Mouse (Mus musculus): Measurements from ENCODE around the gene Gm34302.

DNA sequence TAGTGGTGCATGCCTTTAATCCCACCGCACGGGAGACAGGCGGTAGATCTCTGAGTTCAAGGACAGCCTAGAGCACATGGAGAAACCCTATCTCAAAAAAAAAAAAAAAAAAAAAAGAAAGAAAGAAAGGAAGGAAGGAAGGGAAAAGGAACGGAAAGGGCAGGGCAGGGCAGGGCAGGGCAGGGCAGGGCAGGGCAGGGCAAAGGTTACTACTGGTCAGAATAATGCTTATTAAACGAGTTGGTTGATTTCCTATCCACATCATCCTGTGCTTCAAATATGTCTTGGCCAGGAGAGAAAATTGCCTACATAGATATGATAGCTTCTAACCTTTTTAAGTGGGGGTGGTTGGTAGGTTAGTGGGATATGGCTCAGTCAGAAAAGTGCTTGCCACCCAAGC, 25.2 kb upstream of the Gm34302 start:
- TF ChIP-seq EP300 (IDR thresholded peaks at IDR 0.05; ENCODE audit: low read depth) (no peak), CTCF (IDR thresholded peaks at IDR 0.05; ENCODE audit: low read depth) (no peak)

All from liver, postnatal 0 days (tissue).